Mouse (Mus musculus) cerebellum, postnatal 25 days (tissue): ENCODE measurements around the gene Kat8.

ENCODE experiments used
- DNase-seq, 2 experiments: peaks; one replicate each; pipeline ENCODE4 v3.0.0; 2021; ENCODE audit warnings: mixed read lengths in 2 of 2

Gene Kat8

GRCm38 (mm10) chr7:127912190-127912871 is at the start of gene Kat8:
TSS of gene Kat8 (plus strand) at chr7:127912516.
- peak; percentile 91 to 93 for DNase-seq

GRCm38 (mm10) chr7:127866434-127866833 is 45.9 kb upstream of the Kat8 start:
- DNase-seq = no peak

- DNase-seq = no peak
Measured at GRCm38 (mm10) chr7:127867641-127868040, 44.7 kb upstream of the Kat8 start.

- no peak for DNase-seq
Measured at GRCm38 (mm10) chr7:127869149-127869810, 43.0 kb upstream of the Kat8 start.

GRCm38 (mm10) chr7:127870136-127870821 is 42.0 kb upstream of the Kat8 start:
- DNase-seq = no peak

- no peak for DNase-seq
Measured at GRCm38 (mm10) chr7:127874812-127875626, 37.3 kb upstream of the Kat8 start.

GRCm38 (mm10) chr7:127875627-127876001 is 36.7 kb upstream of the Kat8 start:
- peak; percentile 100 for DNase-seq

GRCm38 (mm10) chr7:127876041-127876466 is 36.3 kb upstream of the Kat8 start, which contains the start of gene Zfp646:
TSS of gene Zfp646 (plus strand) at chr7:127876221.
- peak in 1 of 2 experiments; percentile 91 for DNase-seq

- DNase-seq = peak; percentile 91 to 93
Measured at GRCm38 (mm10) chr7:127876467-127877348, 35.6 kb upstream of the Kat8 start, which contains the start of gene Zfp668. TSS of gene Zfp668 (minus strand) at chr7:127876828.

- DNase-seq = no peak
Measured at GRCm38 (mm10) chr7:127879301-127879700, 33.0 kb upstream of the Kat8 start.

GRCm38 (mm10) chr7:127880431-127880830 is 31.9 kb upstream of the Kat8 start:
- no peak for DNase-seq

- no peak for DNase-seq
Measured at GRCm38 (mm10) chr7:127885951-127886350, 26.4 kb upstream of the Kat8 start.

GRCm38 (mm10) chr7:127886551-127886950 is 25.8 kb upstream of the Kat8 start:
- DNase-seq = no peak

GRCm38 (mm10) chr7:127887191-127887590 is 25.1 kb upstream of the Kat8 start:
- DNase-seq = no peak

- no peak for DNase-seq
Measured at GRCm38 (mm10) chr7:127887781-127888180, 24.5 kb upstream of the Kat8 start.

GRCm38 (mm10) chr7:127888821-127889220 is 23.5 kb upstream of the Kat8 start:
- DNase-seq = no peak

GRCm38 (mm10) chr7:127890798-127891197 is 21.5 kb upstream of the Kat8 start, which contains the start of gene Prss53:
TSS of gene Prss53 (minus strand) at chr7:127890970.
- DNase-seq = peak in 1 of 2 experiments; percentile 49

- no peak for DNase-seq
Measured at GRCm38 (mm10) chr7:127894480-127894879, 17.8 kb upstream of the Kat8 start.

- peak; percentile 95 to 98 for DNase-seq
Measured at GRCm38 (mm10) chr7:127895442-127895841, 16.9 kb upstream of the Kat8 start, which contains the start of the genes Gm21974 and Vkorc1. TSS of gene Gm21974 (minus strand) at chr7:127895454. TSS of gene Vkorc1 (minus strand) at chr7:127895617.

GRCm38 (mm10) chr7:127895891-127896290 is 16.4 kb upstream of the Kat8 start:
- DNase-seq = peak in 1 of 2 experiments; percentile 28

- peak; percentile 71 to 86 for DNase-seq
Measured at GRCm38 (mm10) chr7:127896384-127896783, 15.9 kb upstream of the Kat8 start.
